Mouse (Mus musculus) hindbrain, embryonic 13.5 days (tissue): ENCODE data around the gene Gtf2i. TPM values are rescaled to one million over a fixed set of nuclear protein-coding genes. Genes with fewer than 3 reads are reported as not detected.

Source experiments
- ATAC-seq: fragments of 200-750 bp; cut with Nextera tagmentation; 2 replicates; pipeline ENCODE4 v1.8.0; 2017; ENCODE audit warnings: moderate TSS enrichment; ENCODE audit not compliant: low FRiP score
- H3K27ac ChIP-seq: fragments of 300-500 bp; sonication (generic); 2 replicates; pipeline ENCODE4 v1.5.1; 2015; ENCODE audit warnings: inconsistent platforms, mild to moderate bottlenecking, moderate library complexity
- H3K27me3 ChIP-seq: fragments of 300-500 bp; sonication (generic); 2 replicates; pipeline ENCODE4 v1.6.1; 2015; ENCODE audit warnings: mild to moderate bottlenecking, inconsistent platforms
- H3K36me3 ChIP-seq: fragments of 300-500 bp; sonication (generic); 2 replicates; pipeline ENCODE4 v1.6.1; 2015; ENCODE audit warnings: mild to moderate bottlenecking, inconsistent platforms
- H3K4me1 ChIP-seq: fragments of 300-500 bp; sonication (generic); replicated peaks from 2 replicates; pipeline ENCODE4 v1.6.1; 2015; ENCODE audit warnings: inconsistent platforms
- H3K4me2 ChIP-seq: fragments of 300-500 bp; sonication (generic); 2 replicates; pipeline ENCODE4 v1.6.1; 2015; ENCODE audit warnings: inconsistent platforms, mild to moderate bottlenecking, moderate library complexity
- H3K4me3 ChIP-seq: fragments of 300-500 bp; sonication (generic); 2 replicates; pipeline ENCODE4 v1.5.1; 2015; ENCODE audit warnings: mild to moderate bottlenecking, inconsistent platforms
- H3K9ac ChIP-seq: fragments of 300-500 bp; sonication (generic); 2 replicates; pipeline ENCODE4 v1.6.1; 2015; ENCODE audit warnings: mild to moderate bottlenecking, inconsistent platforms
- H3K9me3 ChIP-seq: fragments of 300-500 bp; sonication (generic); 2 replicates; pipeline ENCODE4 v1.6.1; 2016; ENCODE audit warnings: inconsistent platforms
- WGBS: fragments of 180-500 bp; shearing (Covaris S2); methylation state at CpG from one replicate; pipeline ENCODE4 v1.1.7; 2015; 5-methylcytosine and 5-hydroxymethylcytosine counted together
- polyA plus RNA-seq: library from polyadenylated mRNA; unstranded; fragments of >200 nt; fragmentation: Nextera tagmentation; extraction: Ambion mirVana; gene quantifications from 2 replicates; pipeline ENCODE4 v1.2.1, GENCODE M21; 2015

Gtf2i gene
- polyA plus RNA-seq, 1 experiment from 2014 or later = 173 TPM

GRCm38 (mm10) chr5:134291096-134291495 lies 23.5 kb downstream of the Gtf2i start:
- H3K4me1 ChIP-seq = no peaks in the 10 kb centered on the region
- no peak for ATAC-seq
- H3K27ac ChIP-seq = no peak overlapping the region
- WGBS = 93% methylated on average over 6 of the region's 6 CpGs
- H3K27me3 ChIP-seq = no peaks in the 10 kb centered on the region
- H3K4me3 ChIP-seq = no peak overlapping the region
- H3K36me3 ChIP-seq = peaks cover 91% of the 10 kb centered on the region
- H3K9me3 ChIP-seq = no peaks in the 10 kb centered on the region
- H3K9ac ChIP-seq = no peak overlapping the region
- no peak overlapping the region for H3K4me2 ChIP-seq

GRCm38 (mm10) chr5:134289935-134290560 lies 24.5 kb downstream of the Gtf2i start:
- H3K9ac ChIP-seq = no peak overlapping the region
- H3K4me1 ChIP-seq = no peaks in the 10 kb centered on the region
- H3K27ac ChIP-seq = no peak overlapping the region
- no peak for ATAC-seq
- H3K4me2 ChIP-seq = no peak overlapping the region
- WGBS = 83% methylated on average over 12 of the region's 12 CpGs
- H3K4me3 ChIP-seq = no peak overlapping the region
- H3K36me3 ChIP-seq = peaks cover 95% of the 10 kb centered on the region
- no peaks in the 10 kb centered on the region for H3K9me3 ChIP-seq
- no peaks in the 10 kb centered on the region for H3K27me3 ChIP-seq

- WGBS = 93% methylated on average over 3 of the region's 3 CpGs
Measured at GRCm38 (mm10) chr5:134288071-134288470, 26.5 kb downstream of the Gtf2i start.

GRCm38 (mm10) chr5:134284921-134285320 lies 29.6 kb downstream of the Gtf2i start:
- Histone ChIP-seq H3K4me2 (no peak overlapping the region), H3K4me3 (no peak overlapping the region), H3K9ac (no peak overlapping the region), H3K36me3 (peaks cover 94% of the 10 kb centered on the region), H3K4me1 (no peaks in the 10 kb centered on the region), H3K9me3 (no peaks in the 10 kb centered on the region), H3K27me3 (no peaks in the 10 kb centered on the region), H3K27ac (no peak overlapping the region)
- 91% methylated on average over 12 of the region's 12 CpGs for WGBS
- ATAC-seq = no peak

More at GRCm38 (mm10) chr5:134288071-134288470, 26.5 kb downstream of the Gtf2i start:
- Histone ChIP-seq H3K27me3 (no peaks in the 10 kb centered on the region), H3K9me3 (no peaks in the 10 kb centered on the region), H3K36me3 (peaks cover 98% of the 10 kb centered on the region), H3K27ac (no peak overlapping the region), H3K4me2 (no peak overlapping the region), H3K4me3 (no peak overlapping the region), H3K9ac (no peak overlapping the region), H3K4me1 (no peaks in the 10 kb centered on the region)
- no peak for ATAC-seq

GRCm38 (mm10) chr5:134282603-134283002 lies 32.0 kb downstream of the Gtf2i start:
- ATAC-seq = no peak
- Histone ChIP-seq H3K9ac (no peak overlapping the region), H3K27me3 (no peaks in the 10 kb centered on the region), H3K27ac (no peak overlapping the region), H3K36me3 (peaks cover 94% of the 10 kb centered on the region), H3K4me1 (no peaks in the 10 kb centered on the region), H3K9me3 (no peaks in the 10 kb centered on the region), H3K4me2 (no peak overlapping the region), H3K4me3 (no peak overlapping the region)
- 94% methylated on average over 9 of the region's 9 CpGs for WGBS

GRCm38 (mm10) chr5:134282076-134282475 lies 32.5 kb downstream of the Gtf2i start:
- H3K36me3 ChIP-seq = peaks cover 94% of the 10 kb centered on the region
- H3K4me1 ChIP-seq = no peaks in the 10 kb centered on the region
- no peak overlapping the region for H3K4me2 ChIP-seq
- no peak for ATAC-seq
- no peaks in the 10 kb centered on the region for H3K9me3 ChIP-seq
- WGBS = 83% methylated on average over 3 of the region's 3 CpGs
- no peak overlapping the region for H3K27ac ChIP-seq
- H3K9ac ChIP-seq = no peak overlapping the region
- no peaks in the 10 kb centered on the region for H3K27me3 ChIP-seq
- H3K4me3 ChIP-seq = no peak overlapping the region

GRCm38 (mm10) chr5:134279371-134279770 lies 35.2 kb downstream of the Gtf2i start:
- ATAC-seq = no peak
- Histone ChIP-seq H3K9me3 (no peaks in the 10 kb centered on the region), H3K4me1 (no peaks in the 10 kb centered on the region), H3K4me2 (no peak overlapping the region), H3K27ac (no peak overlapping the region), H3K36me3 (peaks cover 91% of the 10 kb centered on the region), H3K27me3 (no peaks in the 10 kb centered on the region), H3K4me3 (no peak overlapping the region), H3K9ac (no peak overlapping the region)
- WGBS = 93% methylated on average over 7 of the region's 7 CpGs

GRCm38 (mm10) chr5:134277109-134277508 lies 37.5 kb downstream of the Gtf2i start:
- Histone ChIP-seq H3K36me3 (peaks cover 91% of the 10 kb centered on the region), H3K27ac (no peak overlapping the region), H3K9me3 (no peaks in the 10 kb centered on the region), H3K27me3 (no peaks in the 10 kb centered on the region), H3K9ac (no peak overlapping the region), H3K4me1 (no peaks in the 10 kb centered on the region), H3K4me3 (no peak overlapping the region), H3K4me2 (no peak overlapping the region)
- WGBS = 92% methylated on average over 4 of the region's 4 CpGs
- no peak for ATAC-seq

- H3K27me3 ChIP-seq = no peaks in the 10 kb centered on the region
- peaks cover 95% of the 10 kb centered on the region for H3K36me3 ChIP-seq
- WGBS = 93% methylated on average over 10 of the region's 10 CpGs
- no peaks in the 10 kb centered on the region for H3K9me3 ChIP-seq
- ATAC-seq = no peak
- no peaks in the 10 kb centered on the region for H3K4me1 ChIP-seq
- no peak overlapping the region for H3K27ac ChIP-seq
- H3K4me2 ChIP-seq = no peak overlapping the region
- H3K4me3 ChIP-seq = no peak overlapping the region
- no peak overlapping the region for H3K9ac ChIP-seq
Measured at GRCm38 (mm10) chr5:134275556-134275955, 39.0 kb downstream of the Gtf2i start.

GRCm38 (mm10) chr5:134275021-134275420 lies 39.5 kb downstream of the Gtf2i start:
- WGBS = 89% methylated on average over 11 of the region's 11 CpGs

GRCm38 (mm10) chr5:134273761-134274160 lies 40.8 kb downstream of the Gtf2i start:
- H3K27me3 ChIP-seq = no peaks in the 10 kb centered on the region
- no peaks in the 10 kb centered on the region for H3K9me3 ChIP-seq
- H3K27ac ChIP-seq = no peak overlapping the region
- no peak overlapping the region for H3K4me2 ChIP-seq
- no peak overlapping the region for H3K9ac ChIP-seq
- no peaks in the 10 kb centered on the region for H3K4me1 ChIP-seq
- whole genome bisulfite sequencing = 92% methylated on average over 8 of the region's 8 CpGs
- ATAC-seq = no peak
- no peak overlapping the region for H3K4me3 ChIP-seq
- peaks cover 95% of the 10 kb centered on the region for H3K36me3 ChIP-seq

More at GRCm38 (mm10) chr5:134275021-134275420, 39.5 kb downstream of the Gtf2i start:
- no peaks in the 10 kb centered on the region for H3K4me1 ChIP-seq
- H3K36me3 ChIP-seq = peaks cover 95% of the 10 kb centered on the region
- H3K4me2 ChIP-seq = no peak overlapping the region
- ATAC-seq = no peak
- H3K9ac ChIP-seq = no peak overlapping the region
- H3K9me3 ChIP-seq = no peaks in the 10 kb centered on the region
- no peak overlapping the region for H3K4me3 ChIP-seq
- H3K27me3 ChIP-seq = no peaks in the 10 kb centered on the region
- no peak overlapping the region for H3K27ac ChIP-seq

- no peak overlapping the region for H3K27ac ChIP-seq
- 81% methylated on average over 11 of the region's 11 CpGs for WGBS
- H3K4me2 ChIP-seq = no peak overlapping the region
- H3K36me3 ChIP-seq = peaks cover 96% of the 10 kb centered on the region
- ATAC-seq = no peak
- no peaks in the 10 kb centered on the region for H3K4me1 ChIP-seq
- no peaks in the 10 kb centered on the region for H3K27me3 ChIP-seq
- H3K9ac ChIP-seq = no peak overlapping the region
- no peak overlapping the region for H3K4me3 ChIP-seq
- H3K9me3 ChIP-seq = no peaks in the 10 kb centered on the region
Measured at GRCm38 (mm10) chr5:134272761-134273160, 41.8 kb downstream of the Gtf2i start.

GRCm38 (mm10) chr5:134271421-134271820 lies 43.1 kb downstream of the Gtf2i start:
- WGBS = 89% methylated on average over 11 of the region's 11 CpGs
- no peak overlapping the region for H3K9ac ChIP-seq
- no peak overlapping the region for H3K27ac ChIP-seq
- H3K36me3 ChIP-seq = peaks cover 94% of the 10 kb centered on the region
- no peak for ATAC-seq
- no peaks in the 10 kb centered on the region for H3K4me1 ChIP-seq
- H3K9me3 ChIP-seq = no peaks in the 10 kb centered on the region
- H3K4me3 ChIP-seq = no peak overlapping the region
- H3K27me3 ChIP-seq = no peaks in the 10 kb centered on the region
- H3K4me2 ChIP-seq = no peak overlapping the region
